Mouse (Mus musculus) liver, embryonic 14.5 days (tissue): ENCODE measurements around the gene Fat3. TPM values are rescaled to one million over a fixed set of nuclear protein-coding genes. Genes with fewer than 3 reads are reported as not detected.

Source experiments
- ATAC-seq: fragments of 200-750 bp; cut with Nextera tagmentation; 2 replicates; pipeline ENCODE4 v1.8.0; 2017; ENCODE audit warnings: moderate number of reproducible peaks, mild to moderate bottlenecking, moderate library complexity; ENCODE audit not compliant: insufficient read depth
- DNase-seq, 3 experiments: peaks; one replicate each; pipeline ENCODE4 v3.0.0-alpha.2; 2012 to 2013; ENCODE audit warnings: low read depth in 3 of 3, low spot score in 3 of 3
- H3K27ac ChIP-seq: fragments of 300-500 bp; sonication (generic); 2 replicates; pipeline ENCODE4 v1.5.1; 2014; ENCODE audit warnings: moderate library complexity, mild to moderate bottlenecking, control low read depth, inconsistent platforms
- H3K27me3 ChIP-seq: fragments of 300-500 bp; sonication (generic); 2 replicates; pipeline ENCODE4 v1.6.1; 2014; ENCODE audit warnings: mild to moderate bottlenecking, low read length, moderate library complexity; ENCODE audit not compliant: control insufficient read depth, insufficient read depth
- H3K36me3 ChIP-seq: fragments of 300-500 bp; sonication (generic); replicated peaks from 2 replicates; pipeline ENCODE4 v1.6.1; 2014; ENCODE audit warnings: low read depth; ENCODE audit not compliant: control insufficient read depth, insufficient read depth
- H3K4me1 ChIP-seq, 2 experiments: fragments of 200-500 bp in 1 of 2; fragments of 300-500 bp in 1 of 2; sonication (generic) in 1 of 2; replicated peaks; 2 replicates each; pipeline ENCODE4 v1.6.1; 2012 to 2014; ENCODE audit warnings: antibody characterized with exemption in 1 of 2, inconsistent platforms in 1 of 2, low read length in 1 of 2; ENCODE audit not compliant: control insufficient read depth in 2 of 2, insufficient read depth in 2 of 2
- H3K4me2 ChIP-seq: fragments of 300-500 bp; sonication (generic); 2 replicates; pipeline ENCODE4 v1.6.1; 2014; ENCODE audit warnings: low read depth, mild to moderate bottlenecking, control low read depth, moderate library complexity
- H3K4me3 ChIP-seq, 2 experiments: fragments of 200-500 bp in 1 of 2; fragments of 300-500 bp in 1 of 2; sonication (generic) in 1 of 2; 2 replicates each; pipeline ENCODE4 v1.5.1; 2012 to 2014; ENCODE audit warnings: low read depth in 2 of 2, low read length in 2 of 2, mild to moderate bottlenecking in 2 of 2, control low read depth in 1 of 2, inconsistent platforms in 1 of 2, moderate library complexity in 1 of 2; ENCODE audit not compliant: insufficient read depth in 1 of 2
- H3K9ac ChIP-seq: fragments of 300-500 bp; sonication (generic); replicated peaks from 2 replicates; pipeline ENCODE4 v1.6.1; 2014; ENCODE audit warnings: mild to moderate bottlenecking, control low read depth, moderate library complexity
- H3K9me3 ChIP-seq: fragments of 300-500 bp; sonication (generic); 2 replicates; pipeline ENCODE4 v1.6.1; 2016; ENCODE audit warnings: low read length, mixed read lengths; ENCODE audit not compliant: control insufficient read depth
- CTCF ChIP-seq: IDR thresholded peaks from 2 replicates; pipeline ENCODE4 v1.5.1; 2016; ENCODE audit warnings: antibody characterized with exemption, low read depth, control low read depth
- EP300 ChIP-seq: IDR thresholded peaks from 2 replicates; pipeline ENCODE4 v1.6.1; 2016; ENCODE audit warnings: antibody characterized with exemption, low read depth
- WGBS: fragments of 180-500 bp; shearing (Covaris S2); extraction: QIAGEN DNeasy Blood & Tissue Kit; methylation state at CpG from one replicate; pipeline ENCODE4 v1.1.7; 2014; ENCODE audit not compliant: insufficient replicate concordance; 5-methylcytosine and 5-hydroxymethylcytosine counted together
- polyA plus RNA-seq, 2 experiments: library from polyadenylated mRNA; depleted of rRNA in 1 of 2; stranded (reverse) in 1 of 2; unstranded in 1 of 2; fragments of >200 nt; fragmentation: Nextera tagmentation in 1 of 2; extraction: Ambion mirVana in 1 of 2; gene quantifications; 2 replicates each; pipeline versions ENCODE4 v1.2.1 to v1.2.3; 2012 to 2014

Gene Fat3
- polyA plus RNA-seq, 2 experiments: 0.06 TPM; not detected in 1

GRCm38 (mm10) chr9:16026054-16026453 is 475.0 kb downstream of the Fat3 start:
- Histone ChIP-seq H3K9ac (no peak overlapping the region), H3K27ac (no peak overlapping the region), H3K4me1 (no peaks in the 10 kb centered on the region), H3K4me2 (no peak overlapping the region), H3K27me3 (no peaks in the 10 kb centered on the region), H3K9me3 (no peaks in the 10 kb centered on the region), H3K36me3 (no peaks in the 10 kb centered on the region), H3K4me3 (no peak overlapping the region)
- no peak for TF ChIP-seq EP300
- TF ChIP-seq CTCF: no peak
- DNase-seq (no peak), ATAC-seq (no peak)
- 45% methylated on average over 4 of the region's 4 CpGs for WGBS

GRCm38 (mm10) chr9:16024706-16025105 is 476.4 kb downstream of the Fat3 start:
- no peak for ATAC-seq
- 80% methylated on average over 7 of the region's 7 CpGs for WGBS

GRCm38 (mm10) chr9:16014115-16014514 is 487.0 kb downstream of the Fat3 start:
- Histone ChIP-seq H3K9me3 (no peaks in the 10 kb centered on the region), H3K4me3 (no peak overlapping the region), H3K9ac (no peak overlapping the region), H3K27me3 (no peaks in the 10 kb centered on the region), H3K27ac (no peak overlapping the region), H3K4me2 (no peak overlapping the region), H3K4me1 (no peaks in the 10 kb centered on the region), H3K36me3 (no peaks in the 10 kb centered on the region)
- DNase-seq: no peak
- TF ChIP-seq EP300 (no peak), CTCF (no peak)
- WGBS: 34% methylated on average over 2 of the region's 2 CpGs
- ATAC-seq: no peak

More at GRCm38 (mm10) chr9:16024706-16025105, 476.4 kb downstream of the Fat3 start:
- no peaks in the 10 kb centered on the region for H3K4me1 ChIP-seq
- no peak overlapping the region for H3K27ac ChIP-seq
- no peaks in the 10 kb centered on the region for H3K9me3 ChIP-seq
- no peak overlapping the region for H3K4me3 ChIP-seq
- no peak overlapping the region for H3K4me2 ChIP-seq
- H3K27me3 ChIP-seq: no peaks in the 10 kb centered on the region
- no peak for DNase-seq
- no peak overlapping the region for H3K9ac ChIP-seq
- TF ChIP-seq CTCF: no peak
- TF ChIP-seq EP300: no peak
- H3K36me3 ChIP-seq: no peaks in the 10 kb centered on the region

GRCm38 (mm10) chr9:16011382-16011781 is 489.7 kb downstream of the Fat3 start:
- no peak overlapping the region for H3K27ac ChIP-seq
- no peaks in the 10 kb centered on the region for H3K4me1 ChIP-seq
- no peak for TF ChIP-seq EP300
- TF ChIP-seq CTCF: no peak
- WGBS: 77% methylated on average over 3 of the region's 3 CpGs
- ATAC-seq (no peak), DNase-seq (no peak)
- no peak overlapping the region for H3K9ac ChIP-seq
- no peak overlapping the region for H3K4me3 ChIP-seq
- H3K27me3 ChIP-seq: no peaks in the 10 kb centered on the region
- H3K9me3 ChIP-seq: no peaks in the 10 kb centered on the region
- no peaks in the 10 kb centered on the region for H3K36me3 ChIP-seq
- H3K4me2 ChIP-seq: no peak overlapping the region

- Histone ChIP-seq H3K9me3 (no peaks in the 10 kb centered on the region), H3K27me3 (no peaks in the 10 kb centered on the region), H3K4me2 (no peak overlapping the region), H3K4me1 (no peaks in the 10 kb centered on the region), H3K36me3 (no peaks in the 10 kb centered on the region), H3K4me3 (no peak overlapping the region), H3K9ac (no peak overlapping the region), H3K27ac (no peak overlapping the region)
- no peak for TF ChIP-seq CTCF
- no peak for TF ChIP-seq EP300
- 64% methylated on average over 5 of the region's 5 CpGs for WGBS
- DNase-seq (no peak), ATAC-seq (no peak)
Observed at GRCm38 (mm10) chr9:16007516-16007915, 493.6 kb downstream of the Fat3 start.

GRCm38 (mm10) chr9:16002991-16003390 is 498.1 kb downstream of the Fat3 start:
- H3K27me3 ChIP-seq: no peaks in the 10 kb centered on the region
- no peak for ATAC-seq
- no peaks in the 10 kb centered on the region for H3K9me3 ChIP-seq
- no peak overlapping the region for H3K4me3 ChIP-seq
- no peak for TF ChIP-seq EP300
- TF ChIP-seq CTCF: no peak
- no peak overlapping the region for H3K4me2 ChIP-seq
- H3K27ac ChIP-seq: no peak overlapping the region
- no peak for DNase-seq
- H3K4me1 ChIP-seq: no peaks in the 10 kb centered on the region
- no peak overlapping the region for H3K9ac ChIP-seq
- no peaks in the 10 kb centered on the region for H3K36me3 ChIP-seq
- 48% methylated on average over 1 of the region's 1 CpGs for WGBS
